Mouse (Mus musculus) CH12.LX (cell line): ENCODE results near the gene Mapkapk5. TPM values are rescaled to one million over a fixed set of nuclear protein-coding genes. Genes with fewer than 3 reads are reported as not detected.

ENCODE experiments used
- DNase-seq: peaks from one replicate; pipeline ENCODE4 v3.0.0-alpha.2; 2013; ENCODE audit errors: extremely low read depth
- H3K27ac ChIP-seq: 2 replicates; pipeline ENCODE4 v1.5.1; 2012; ENCODE audit warnings: low read depth, mild to moderate bottlenecking, control low read depth, moderate library complexity; ENCODE audit not compliant: insufficient read depth
- H3K27me3 ChIP-seq: replicated peaks from 2 replicates; pipeline ENCODE3; 2012; ENCODE audit warnings: inconsistent platforms
- H3K36me3 ChIP-seq, 2 experiments: replicated peaks in 1 of 2; 2 replicates each; pipeline versions ENCODE3 to v1.6.1; 2012; ENCODE audit warnings: inconsistent platforms in 1 of 2, low read length in 1 of 2, mild to moderate bottlenecking in 1 of 2, mixed read lengths in 1 of 2, moderate library complexity in 1 of 2; ENCODE audit not compliant: control insufficient read depth in 1 of 2, insufficient read depth in 1 of 2
- H3K4me1 ChIP-seq, 2 experiments: 2 replicates each; pipeline ENCODE4 v1.6.1; 2012; ENCODE audit warnings: inconsistent platforms in 1 of 2, moderate library complexity in 1 of 2; ENCODE audit not compliant: insufficient read depth in 2 of 2, control insufficient read depth in 1 of 2
- H3K4me2 ChIP-seq: 2 replicates; pipeline ENCODE4 v1.6.1; 2012; ENCODE audit warnings: low read depth, mild to moderate bottlenecking, control low read depth; ENCODE audit not compliant: poor library complexity, insufficient read depth, severe bottlenecking
- H3K4me3 ChIP-seq, 3 experiments: fragments of 150-350 bp in 1 of 3; sonication (generic) in 1 of 3; replicated peaks in 1 of 3; 2 replicates each; pipeline versions ENCODE3 to v1.5.1; 2011 to 2012; ENCODE audit warnings: low read depth in 2 of 3, low read length in 2 of 3, mild to moderate bottlenecking in 2 of 3, moderate library complexity in 2 of 3, control low read depth in 1 of 3, improper control_type of control experiment in 1 of 3, inconsistent platforms in 1 of 3, mixed read lengths in 1 of 3; ENCODE audit not compliant: poor library complexity in 1 of 3
- H3K79me2 ChIP-seq: replicated peaks from 2 replicates; pipeline ENCODE4 v1.6.1; 2012; ENCODE audit warnings: mild to moderate bottlenecking, moderate library complexity; ENCODE audit not compliant: control insufficient read depth, poor library complexity, insufficient read depth, severe bottlenecking; ENCODE audit errors: extremely low read depth
- H3K9ac ChIP-seq: 2 replicates; pipeline ENCODE4 v1.6.1; 2012; ENCODE audit warnings: low read depth, mild to moderate bottlenecking, control low read depth, moderate library complexity; ENCODE audit not compliant: insufficient read depth
- H3K9me3 ChIP-seq: replicated peaks from 2 replicates; pipeline ENCODE3; 2012; ENCODE audit warnings: low read length, inconsistent platforms, mixed read lengths
- BHLHE40 ChIP-seq: IDR thresholded peaks from 2 replicates; pipeline ENCODE4 v1.6.1; 2011; ENCODE audit warnings: mild to moderate bottlenecking, low read depth, low read length, improper control_type of control experiment
- CHD1 ChIP-seq: IDR thresholded peaks from 2 replicates; pipeline ENCODE4 v1.6.1; 2012; ENCODE audit warnings: low read depth, low read length, improper control_type of control experiment, inconsistent platforms
- CHD2 ChIP-seq: IDR thresholded peaks from 2 replicates; pipeline ENCODE4 v1.6.1; 2011; ENCODE audit warnings: low read length, improper control_type of control experiment
- CTCF ChIP-seq, 2 experiments: IDR thresholded peaks in 1 of 2; conservative IDR thresholded peaks in 1 of 2; 2 replicates each; pipeline ENCODE4 v1.5.1; 2011 to 2012; ENCODE audit warnings: low read depth in 2 of 2, low read length in 2 of 2, improper control_type of control experiment in 1 of 2, inconsistent platforms in 1 of 2, mild to moderate bottlenecking in 1 of 2, moderate library complexity in 1 of 2
- E2F4 ChIP-seq: IDR thresholded peaks from 2 replicates; pipeline ENCODE4 v1.6.1; 2011; ENCODE audit warnings: low read depth, low read length, improper control_type of control experiment; ENCODE audit not compliant: insufficient replicate concordance
- ELF1 ChIP-seq: IDR thresholded peaks from 2 replicates; pipeline ENCODE4 v1.6.1; 2014; ENCODE audit warnings: low read depth, mild to moderate bottlenecking, inconsistent platforms, low read length, improper control_type of control experiment
- EP300 ChIP-seq: IDR thresholded peaks from 2 replicates; pipeline ENCODE4 v1.6.1; 2011; ENCODE audit warnings: low read length, improper control_type of control experiment
- ETS1 ChIP-seq: conservative IDR thresholded peaks from 2 replicates; pipeline ENCODE4 v1.6.1; 2012; ENCODE audit warnings: low read depth, mild to moderate bottlenecking, inconsistent platforms, low read length, improper control_type of control experiment, moderate library complexity
- GABPA ChIP-seq: IDR thresholded peaks from 2 replicates; pipeline ENCODE4 v1.6.1; 2012; ENCODE audit warnings: low read depth, low read length, improper control_type of control experiment, inconsistent platforms; ENCODE audit not compliant: insufficient replicate concordance
- HCFC1 ChIP-seq: IDR thresholded peaks from 2 replicates; pipeline ENCODE4 v1.6.1; 2012; ENCODE audit warnings: low read depth, mild to moderate bottlenecking, inconsistent platforms, low read length, improper control_type of control experiment
- IRF4 ChIP-seq: IDR thresholded peaks from 2 replicates; pipeline ENCODE4 v1.6.1; 2014; ENCODE audit warnings: low read depth, mild to moderate bottlenecking, inconsistent platforms, low read length, improper control_type of control experiment
- JUN ChIP-seq: IDR thresholded peaks from 2 replicates; pipeline ENCODE4 v1.6.1; 2011; ENCODE audit warnings: low read depth, mild to moderate bottlenecking, low read length, improper control_type of control experiment, moderate library complexity; ENCODE audit not compliant: insufficient read depth
- JUND ChIP-seq: conservative IDR thresholded peaks from 2 replicates; pipeline ENCODE4 v1.6.1; 2011; ENCODE audit warnings: low read depth, low read length, improper control_type of control experiment
- KAT2A ChIP-seq: IDR thresholded peaks from 2 replicates; pipeline ENCODE4 v1.6.1; 2012; ENCODE audit warnings: low read length, improper control_type of control experiment, inconsistent platforms; ENCODE audit not compliant: insufficient replicate concordance
- MAFK ChIP-seq: IDR thresholded peaks from 2 replicates; pipeline ENCODE4 v1.6.1; 2011; ENCODE audit warnings: low read length, improper control_type of control experiment; ENCODE audit not compliant: insufficient replicate concordance
- MAX ChIP-seq: IDR thresholded peaks from 2 replicates; pipeline ENCODE4 v1.6.1; 2011; ENCODE audit warnings: low read length, improper control_type of control experiment
- MAZ ChIP-seq: IDR thresholded peaks from 2 replicates; pipeline ENCODE4 v1.6.1; 2012; ENCODE audit warnings: low read depth, mild to moderate bottlenecking, inconsistent platforms, low read length, improper control_type of control experiment, moderate library complexity
- MEF2A ChIP-seq: IDR thresholded peaks from 2 replicates; pipeline ENCODE4 v1.6.1; 2014; ENCODE audit warnings: low read depth, mild to moderate bottlenecking, inconsistent platforms, low read length, improper control_type of control experiment, borderline replicate concordance
- MXI1 ChIP-seq: IDR thresholded peaks from 2 replicates; pipeline ENCODE4 v1.6.1; 2011; ENCODE audit warnings: mild to moderate bottlenecking, low read depth, low read length, improper control_type of control experiment
- MYC ChIP-seq: IDR thresholded peaks from 2 replicates; pipeline ENCODE4 v1.6.1; 2011; ENCODE audit warnings: low read depth, mild to moderate bottlenecking, improper control_type of control experiment, low read length
- NELFE ChIP-seq: IDR thresholded peaks from 2 replicates; pipeline ENCODE4 v1.6.1; 2011; ENCODE audit warnings: low read depth, low read length, improper control_type of control experiment
- NRF1 ChIP-seq: IDR thresholded peaks from 2 replicates; pipeline ENCODE4 v1.6.1; 2014; ENCODE audit warnings: low read depth, mild to moderate bottlenecking, inconsistent platforms, low read length, improper control_type of control experiment, moderate library complexity
- PAX5 ChIP-seq: IDR thresholded peaks from 2 replicates; pipeline ENCODE4 v1.6.1; 2012; ENCODE audit warnings: low read length, inconsistent platforms, mixed read lengths
- POLR2A ChIP-seq: IDR thresholded peaks from 2 replicates; pipeline ENCODE4 v1.6.1; 2011; ENCODE audit warnings: low read depth, mild to moderate bottlenecking, improper control_type of control experiment, low read length
- POLR2AphosphoS2 ChIP-seq: IDR thresholded peaks from 2 replicates; pipeline ENCODE4 v1.6.1; 2011; ENCODE audit warnings: low read depth, low read length, improper control_type of control experiment
- RAD21 ChIP-seq: IDR thresholded peaks from 2 replicates; pipeline ENCODE4 v1.6.1; 2011; ENCODE audit warnings: low read depth, mild to moderate bottlenecking, low read length, improper control_type of control experiment, moderate library complexity
- RCOR1 ChIP-seq: conservative IDR thresholded peaks from 2 replicates; pipeline ENCODE4 v1.6.1; 2012; ENCODE audit warnings: low read depth, mild to moderate bottlenecking, inconsistent platforms, low read length, improper control_type of control experiment
- SIN3A ChIP-seq: IDR thresholded peaks from 2 replicates; pipeline ENCODE4 v1.6.1; 2012; ENCODE audit warnings: low read length, improper control_type of control experiment, inconsistent platforms
- SMC3 ChIP-seq: IDR thresholded peaks from 2 replicates; pipeline ENCODE4 v1.6.1; 2011; ENCODE audit warnings: low read depth, low read length, improper control_type of control experiment
- TBP ChIP-seq: conservative IDR thresholded peaks from 2 replicates; pipeline ENCODE4 v1.6.1; 2011; ENCODE audit warnings: low read depth, low read length, improper control_type of control experiment
- TCF12 ChIP-seq: IDR thresholded peaks from 2 replicates; pipeline ENCODE4 v1.6.1; 2014; ENCODE audit warnings: low read depth, mild to moderate bottlenecking, inconsistent platforms, low read length, improper control_type of control experiment
- UBTF ChIP-seq: IDR thresholded peaks from 2 replicates; pipeline ENCODE4 v1.6.1; 2012; ENCODE audit warnings: low read depth, mild to moderate bottlenecking, inconsistent platforms, low read length, improper control_type of control experiment, moderate library complexity
- USF1 ChIP-seq: IDR thresholded peaks from 2 replicates; pipeline ENCODE4 v1.6.1; 2014; ENCODE audit warnings: low read depth, mild to moderate bottlenecking, inconsistent platforms, low read length, improper control_type of control experiment
- USF2 ChIP-seq: conservative IDR thresholded peaks from 2 replicates; pipeline ENCODE4 v1.6.1; 2011; ENCODE audit warnings: low read depth, low read length, improper control_type of control experiment
- ZC3H11A ChIP-seq: IDR thresholded peaks from 2 replicates; pipeline ENCODE4 v1.6.1; 2012; ENCODE audit warnings: low read depth, mild to moderate bottlenecking, inconsistent platforms, low read length, improper control_type of control experiment
- ZKSCAN1 ChIP-seq: IDR thresholded peaks from 2 replicates; pipeline ENCODE4 v1.6.1; 2012; ENCODE audit warnings: low read depth, inconsistent platforms, low read length, improper control_type of control experiment, borderline replicate concordance
- ZMIZ1 ChIP-seq: IDR thresholded peaks from 2 replicates; pipeline ENCODE4 v1.6.1; 2012; ENCODE audit warnings: low read depth, mild to moderate bottlenecking, inconsistent platforms, low read length, improper control_type of control experiment
- ZNF384 ChIP-seq: IDR thresholded peaks from 2 replicates; pipeline ENCODE4 v1.6.1; 2012; ENCODE audit warnings: low read depth, low read length, improper control_type of control experiment, inconsistent platforms
- dilution Hi-C: fragments of 300-500 bp; cut with MboI; formaldehyde crosslinking; loops from 2 replicates; pipeline ENCODE4 v1.14.3; 2020; ENCODE audit warnings: low sequenced_read_pairs; ENCODE audit not compliant: extremely low pct_unique_long_range_greater_than_20kb, extremely low pct_ligation_motif_present
- in situ Hi-C: fragments of 300-500 bp; cut with MboI; formaldehyde crosslinking; loops from 3 replicates; pipeline ENCODE4 v1.14.3; 2019; ENCODE audit warnings: low sequenced_read_pairs, low pct_ligation_motif_present, low pct_unique_long_range_greater_than_20kb, mixed read lengths
- polyA plus RNA-seq: library from polyadenylated mRNA; unstranded; fragments of >175 nt; gene quantifications from 2 replicates; pipeline ENCODE4 v1.2.1, GENCODE M21; 2012; ENCODE audit warnings: low read depth; ENCODE audit not compliant: insufficient read length
- total RNA-seq, 2 experiments: library from RNA; depleted of rRNA; stranded (reverse); fragments of 300-350 nt in 1 of 2; fragments of >200 nt in 1 of 2; gene quantifications; 2 replicates each; pipeline ENCODE4 v1.2.3; 2012 to 2014

Mapkapk5 gene
- total RNA-seq (2012; rRNA removed) (48.3 and 62.6 TPM in 2 replicates), total RNA-seq (2014; rRNA removed) (84.8 and 106 TPM in 2 replicates), polyA plus RNA-seq (82.9 and 90.7 TPM in 2 replicates)

GRCm38 (mm10) chr5:121545793-121546529, at the start of gene Mapkapk5:
Gene Mapkapk5 (minus strand): TSS chr5:121545905.
- H3K4me3 ChIP-seq, result peak within 1 kb of the TSS; percentile 76 to 100 (median 96)
- H3K9me3 ChIP-seq, result no peaks in the 10 kb centered on the region
- H3K27ac ChIP-seq, result peak within 1 kb of the TSS; percentile 2; the same call in 1 of the 2 replicates
- no peaks in the 10 kb centered on the region for H3K27me3 ChIP-seq
- in situ Hi-C loops (no loop called here), dilution Hi-C loops (no loop called here)
- peaks cover 0 to 34% of the 10 kb centered on the region in 2 experiments; a peak in 2 of 4 replicates for H3K4me1 ChIP-seq
- peaks cover 34% of the 10 kb centered on the region for H3K79me2 ChIP-seq
- peak within 1 kb of the TSS; percentile 93 for H3K9ac ChIP-seq
- H3K4me2 ChIP-seq, result peak within 1 kb of the TSS; percentile 87
- peak; percentile 95 for DNase-seq
- H3K36me3 ChIP-seq, result peaks cover 0 to 19% of the 10 kb centered on the region in 2 experiments
- no peak for TF ChIP-seq ZKSCAN1
- no peak for TF ChIP-seq PAX5
- TF ChIP-seq MYC, result peak; percentile 65; the same call in 1 of the 2 replicates
- TF ChIP-seq MEF2A, result peak; percentile 69; the same call in 1 of the 2 replicates
- TF ChIP-seq USF1, result no peak
- TF ChIP-seq IRF4, result peak; percentile 51
- no peak for TF ChIP-seq RAD21
- TF ChIP-seq KAT2A, result peak; percentile 98
- TF ChIP-seq CTCF (conservative IDR thresholded peaks at IDR 0.05 in 1 of 2, IDR thresholded peaks at IDR 0.05 in 1 of 2; ENCODE audit: low read depth in 2 of 2, low read length in 2 of 2), result no peak
- TF ChIP-seq EP300, result no peak
- TF ChIP-seq ZNF384, result no peak
- TF ChIP-seq ZC3H11A, result no peak
- TF ChIP-seq TBP, result 0 out of 2 replicates have a peak, but pooled peaks have one; percentile 44
- TF ChIP-seq MAFK, result no peak
- TF ChIP-seq MXI1, result peak; percentile 74
- peak; percentile 88 for TF ChIP-seq NELFE
- TF ChIP-seq CHD1, result no peak
- TF ChIP-seq HCFC1, result peak; percentile 97
- peak; percentile 79 for TF ChIP-seq ELF1
- peak; percentile 66 for TF ChIP-seq TCF12
- TF ChIP-seq GABPA, result peak; percentile 80; the same call in 1 of the 2 replicates
- no peak for TF ChIP-seq BHLHE40
- TF ChIP-seq USF2, result no peak
- TF ChIP-seq POLR2AphosphoS2, result peak; percentile 58; the same call in 1 of the 2 replicates
- peak; percentile 95 for TF ChIP-seq NRF1
- TF ChIP-seq MAZ, result no peak
- no peak for TF ChIP-seq JUND
- peak; percentile 93 for TF ChIP-seq SIN3A
- peak; percentile 58; the same call in 1 of the 2 replicates for TF ChIP-seq RCOR1
- TF ChIP-seq CHD2, result no peak
- TF ChIP-seq JUN, result no peak
- TF ChIP-seq POLR2A, result peak; percentile 83
- TF ChIP-seq ETS1, result no peak
- no peak for TF ChIP-seq SMC3
- TF ChIP-seq E2F4, result no peak
- TF ChIP-seq ZMIZ1, result peak; percentile 76; the same call in 1 of the 2 replicates
- 0 out of 2 replicates have a peak, but pooled peaks have one; percentile 61 for TF ChIP-seq UBTF
- peak; percentile 97 for TF ChIP-seq MAX
